Mouse (Mus musculus): ENCODE results near the gene B3galt1.

DNA sequence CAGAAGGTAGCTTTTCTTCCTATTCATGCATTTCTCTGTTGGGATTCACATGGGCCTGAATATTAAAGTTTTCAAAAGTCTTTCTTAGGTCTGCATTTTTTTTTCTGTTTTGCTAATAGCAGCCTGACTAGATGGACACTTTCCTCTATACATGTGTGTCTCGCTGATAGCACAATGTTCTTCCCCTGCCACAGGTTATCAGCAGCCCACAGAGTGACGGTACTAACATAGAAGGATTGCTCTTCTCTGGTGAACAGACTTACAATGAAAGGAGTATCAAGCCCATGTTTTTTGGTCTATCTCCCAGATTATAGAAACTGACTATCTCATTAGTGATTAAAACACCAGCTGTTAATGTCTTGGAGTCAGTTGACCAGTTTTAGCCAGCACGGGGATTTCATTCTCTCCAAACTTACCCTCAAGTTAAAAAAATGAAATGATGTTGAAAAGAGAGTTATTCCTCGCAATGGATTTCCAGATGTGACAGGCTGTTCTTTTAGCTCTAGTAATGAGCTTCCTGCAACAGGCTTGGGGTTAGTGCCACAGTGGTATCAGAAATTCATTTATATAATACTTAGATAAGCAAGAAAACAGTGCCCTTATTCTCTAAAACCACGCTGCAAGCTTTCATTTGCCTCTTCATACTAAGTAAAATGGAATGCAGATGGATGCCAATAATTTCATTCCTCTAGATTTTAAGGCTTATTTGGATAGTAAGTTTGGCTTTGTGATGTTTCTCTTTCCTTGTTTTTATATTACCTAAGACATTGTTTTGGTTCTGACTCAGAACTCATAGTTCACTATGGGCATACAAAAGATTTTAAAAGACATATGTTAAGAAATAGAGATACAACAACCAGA is 263.6 kb downstream of the B3galt1 start:
- TF ChIP-seq CTCF (conservative IDR thresholded peaks at IDR 0.05; ENCODE audit: low read length), result no peak
- TF ChIP-seq POU5F1 (IDR thresholded peaks at IDR 0.05; ENCODE audit: borderline replicate concordance, low read length), result no peak
